Mouse (Mus musculus) megakaryocyte, embryonic 14.5 days (primary cell): ENCODE results near the gene Atp1b2.

Experiments
- FLI1 ChIP-seq: IDR thresholded peaks from 2 replicates; pipeline ENCODE4 v1.6.1; 2012; ENCODE audit warnings: low read length, inconsistent platforms, mixed read lengths
- GATA1 ChIP-seq: IDR thresholded peaks from 3 replicates; pipeline ENCODE4 v1.6.1; 2012; ENCODE audit warnings: mixed read lengths, low read length, inconsistent platforms, borderline replicate concordance

DNA sequence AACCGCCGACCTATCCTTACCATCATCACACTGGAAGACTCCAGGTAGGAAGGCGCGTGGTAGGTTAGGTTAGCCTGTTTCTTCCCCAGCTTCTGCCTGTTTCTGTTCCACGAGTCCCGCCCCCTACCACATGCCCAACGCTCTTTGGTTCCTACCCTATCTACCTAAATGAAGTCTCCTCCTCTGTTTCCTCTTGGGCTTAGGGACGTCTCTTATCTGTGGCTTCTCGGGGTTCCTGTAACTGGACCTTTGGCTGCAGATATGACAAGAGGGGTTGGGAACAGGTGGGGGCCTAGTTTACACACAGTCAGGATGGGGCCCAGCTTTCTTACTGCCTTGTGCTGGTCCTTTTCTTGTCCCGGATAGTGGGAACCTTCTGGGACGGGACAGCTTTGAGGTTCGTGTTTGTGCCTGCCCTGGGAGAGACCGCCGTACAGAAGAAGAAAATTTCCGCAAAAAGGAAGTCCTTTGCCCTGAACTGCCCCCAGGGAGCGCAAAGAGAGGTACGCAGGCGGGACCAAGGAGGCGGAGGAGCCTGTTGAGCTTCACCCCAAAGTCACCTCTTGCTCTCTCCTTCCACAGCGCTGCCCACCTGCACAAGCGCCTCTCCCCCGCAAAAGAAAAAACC, 16.4 kb downstream of the Atp1b2 start:
- no peak for TF ChIP-seq GATA1
- TF ChIP-seq FLI1: no peak
